Mouse (Mus musculus): ENCODE measurements around the gene Ppp1ca.

Gene Ppp1ca

GRCm38 (mm10) chr19:4154437-4155222, 37.2 kb upstream of the Ppp1ca start:
- WGBS, result 58% methylated on average over 13 of the region's 13 CpGs

DNA sequence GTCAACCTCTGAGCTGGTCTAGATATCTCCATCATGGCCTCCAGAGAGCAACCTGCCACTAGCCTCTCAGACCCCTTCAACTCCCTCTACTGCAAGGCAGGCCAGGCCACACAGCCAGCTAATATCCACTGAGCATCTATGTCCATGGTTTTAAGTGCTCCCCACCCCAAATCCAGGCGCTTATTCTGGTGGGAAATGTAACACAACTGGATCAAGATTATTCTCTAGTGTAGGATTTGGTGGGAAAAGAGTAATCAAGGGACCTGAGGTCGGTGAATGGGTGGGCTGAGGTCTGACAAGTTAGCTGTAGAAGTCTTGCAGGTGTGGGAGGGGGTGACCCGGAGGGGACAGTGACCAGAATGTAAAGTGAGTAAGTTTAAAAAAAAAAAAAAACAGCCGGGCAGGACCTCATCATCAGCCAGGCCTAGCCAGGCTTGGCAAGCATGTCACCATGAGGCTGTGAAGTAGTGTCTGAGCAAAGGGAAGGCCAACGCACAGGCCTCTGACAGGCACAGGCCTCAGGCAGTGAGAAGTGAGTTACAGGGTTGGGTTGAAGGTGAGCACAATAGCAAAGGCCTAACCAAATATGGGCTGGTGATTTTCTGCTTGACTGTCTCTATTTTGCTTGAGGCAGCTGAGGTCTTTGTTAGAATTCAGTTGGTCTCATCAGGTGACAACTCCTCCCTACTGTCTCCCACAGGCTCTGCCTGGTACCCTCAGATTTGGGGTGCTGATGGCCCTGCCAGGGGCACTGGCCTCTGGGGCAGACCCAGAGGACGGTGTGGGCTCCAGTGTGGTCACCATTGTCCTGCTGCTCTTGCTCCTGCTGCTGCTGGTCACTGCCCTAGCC, 36.4 kb upstream of the Ppp1ca start:
- WGBS, result 76% methylated on average over 6 of the region's 6 CpGs

DNA sequence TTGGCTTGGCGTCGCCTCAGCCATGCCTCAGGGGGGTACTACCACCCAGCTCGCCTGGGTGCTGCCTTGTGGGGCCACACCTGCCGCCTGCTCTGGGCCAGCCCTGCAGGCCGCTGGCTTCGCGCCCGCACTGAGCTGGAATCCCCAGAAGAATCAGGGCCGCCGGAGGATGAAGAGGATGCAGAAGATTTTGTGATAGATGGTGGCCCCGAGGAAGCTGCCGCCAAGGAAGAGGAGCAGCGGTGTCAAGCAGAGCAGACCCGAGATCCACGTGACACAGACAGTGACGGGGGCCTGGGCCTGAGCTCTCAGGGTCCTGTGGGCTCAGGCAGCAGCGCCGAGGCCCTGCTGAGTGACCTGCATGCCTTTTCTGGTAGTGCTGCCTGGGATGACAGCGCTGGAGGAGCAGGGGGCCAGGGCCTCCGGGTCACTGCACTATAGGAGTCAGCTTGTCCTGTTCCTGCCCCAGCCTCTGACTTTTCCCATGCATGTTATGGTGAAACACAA, 35.7 kb upstream of the Ppp1ca start:
- 72% methylated on average over 20 of the region's 20 CpGs for WGBS

DNA sequence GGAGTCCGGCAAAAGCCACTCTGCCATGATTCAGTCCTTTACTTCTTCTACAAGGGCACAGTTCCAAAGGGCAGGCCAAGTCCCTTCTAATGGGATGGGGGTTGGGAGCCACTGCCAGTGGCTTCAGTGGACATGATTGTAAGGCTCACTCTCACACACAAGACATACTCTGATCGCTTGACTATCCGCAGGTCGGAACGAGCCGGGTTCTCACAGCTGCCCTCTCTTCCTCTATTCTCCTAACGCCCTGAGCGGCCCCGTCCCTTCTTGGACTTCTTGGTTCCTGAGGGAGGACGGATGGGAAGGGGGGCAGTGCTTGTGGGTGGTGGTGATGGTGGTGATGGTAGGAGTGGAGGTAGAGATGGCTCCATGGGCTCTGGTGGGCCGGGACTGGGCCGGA, 35.1 kb upstream of the Ppp1ca start:
- 74% methylated on average over 12 of the region's 12 CpGs for WGBS

GRCm38 (mm10) chr19:4159049-4159448, 32.8 kb upstream of the Ppp1ca start:
- 94% methylated on average over 8 of the region's 8 CpGs for WGBS

GRCm38 (mm10) chr19:4162646-4163542, 29.0 kb upstream of the Ppp1ca start, which contains the start of gene Rps6kb2:
Gene Rps6kb2 (minus strand): TSS chr19:4163354.
- WGBS, result 7% methylated on average over 42 of the region's 42 CpGs

DNA sequence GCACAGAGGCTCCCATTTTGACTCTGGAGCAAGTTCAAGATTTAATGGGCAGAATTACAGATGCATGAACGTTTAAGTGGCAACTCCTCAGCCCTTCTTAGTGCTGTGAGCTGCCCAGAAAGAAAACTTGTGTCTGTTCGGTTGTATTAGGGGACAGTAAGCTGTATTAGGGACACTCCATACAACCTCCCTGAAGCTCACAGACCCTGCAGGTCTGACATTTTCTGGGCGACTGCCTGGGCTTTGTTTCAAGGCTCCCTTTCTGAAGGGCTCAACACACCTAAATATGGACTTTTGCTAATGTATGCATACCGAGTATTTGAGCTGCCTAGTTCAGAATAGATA, 28.4 kb upstream of the Ppp1ca start:
- 23% methylated on average over 4 of the region's 4 CpGs for WGBS

- 87% methylated on average over 3 of the region's 3 CpGs for WGBS
Measured at GRCm38 (mm10) chr19:4164100-4164499, 27.8 kb upstream of the Ppp1ca start.

DNA sequence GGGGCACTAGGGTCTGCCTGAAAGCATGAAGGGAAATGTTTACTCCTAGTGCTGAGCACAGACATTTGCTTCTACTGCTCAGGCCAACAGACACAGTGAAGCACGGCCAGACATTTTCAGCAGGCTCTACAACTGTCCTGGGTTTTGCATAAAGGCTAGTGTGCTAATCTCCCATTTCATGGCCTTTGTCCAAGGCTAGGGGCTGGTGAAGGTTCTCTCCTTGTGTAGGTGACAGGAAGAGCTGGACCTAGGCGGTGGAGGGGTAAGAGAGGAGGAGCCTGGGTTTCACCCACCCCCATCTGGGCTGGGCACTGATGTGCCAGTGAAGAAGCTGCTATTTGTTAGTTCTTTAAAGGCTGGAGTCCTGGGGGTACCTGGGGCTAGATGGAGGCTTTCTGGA, 27.1 kb upstream of the Ppp1ca start:
- WGBS, result 80% methylated on average over 2 of the region's 2 CpGs

GRCm38 (mm10) chr19:4166678-4167476, 25.0 kb upstream of the Ppp1ca start:
- 80% methylated on average over 9 of the region's 9 CpGs for WGBS

DNA sequence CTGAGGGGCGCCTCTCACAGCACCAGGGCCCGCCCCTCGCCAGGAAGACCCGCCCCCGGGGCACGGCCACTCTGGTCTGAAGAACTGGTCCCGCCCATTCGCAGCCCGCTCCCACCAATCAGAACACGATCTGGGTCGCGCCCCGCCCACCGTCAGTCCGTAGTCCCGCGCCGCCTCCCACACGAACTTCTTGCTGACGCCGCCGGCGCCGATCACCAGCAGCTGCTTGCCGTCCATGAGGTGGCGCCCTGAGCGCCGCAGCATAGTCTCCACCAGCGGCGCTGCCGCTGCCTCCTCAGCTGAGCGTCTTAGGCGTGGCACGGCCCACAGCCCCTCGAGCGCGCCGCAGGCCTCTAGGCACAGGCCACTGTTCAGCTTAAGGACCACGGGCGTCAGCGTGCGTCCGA, 22.5 kb upstream of the Ppp1ca start:
- WGBS, result under 1% methylated on average over 43 of the region's 43 CpGs

- WGBS, result 2% methylated on average over 27 of the region's 27 CpGs
Measured at GRCm38 (mm10) chr19:4169810-4170209, 22.1 kb upstream of the Ppp1ca start.

DNA sequence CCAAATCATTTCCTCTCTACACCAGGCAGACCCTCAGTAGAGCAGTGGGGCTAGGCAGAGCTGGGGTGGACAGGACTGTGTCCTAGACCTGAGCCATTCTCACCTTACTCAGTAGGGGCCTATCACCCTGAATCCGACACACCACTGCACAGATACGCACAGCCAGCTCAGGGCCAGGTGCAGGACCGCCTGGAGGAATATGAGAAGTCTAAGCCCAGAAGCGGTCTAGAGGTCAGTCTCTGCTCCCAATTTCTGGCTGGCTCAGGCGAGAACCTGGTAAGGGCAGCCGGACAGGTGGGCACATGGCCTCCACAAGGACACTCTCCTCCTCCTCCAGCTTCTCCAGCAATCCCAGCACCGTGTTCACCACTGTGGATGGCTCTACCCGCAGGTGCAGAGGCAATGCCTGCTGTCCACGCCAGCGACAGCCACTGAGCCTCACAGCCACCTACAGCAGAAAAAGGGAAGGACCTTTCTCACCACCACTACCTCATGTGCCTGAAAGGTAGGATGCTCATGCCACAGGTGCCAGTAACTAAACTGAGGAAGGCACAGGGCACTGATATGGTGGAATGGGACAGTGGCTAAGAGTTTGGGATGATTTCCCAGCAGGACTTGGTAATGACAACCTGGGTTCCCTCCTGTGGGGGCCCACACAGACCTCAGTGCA, 21.0 kb upstream of the Ppp1ca start:
- WGBS, result 94% methylated on average over 10 of the region's 10 CpGs

DNA sequence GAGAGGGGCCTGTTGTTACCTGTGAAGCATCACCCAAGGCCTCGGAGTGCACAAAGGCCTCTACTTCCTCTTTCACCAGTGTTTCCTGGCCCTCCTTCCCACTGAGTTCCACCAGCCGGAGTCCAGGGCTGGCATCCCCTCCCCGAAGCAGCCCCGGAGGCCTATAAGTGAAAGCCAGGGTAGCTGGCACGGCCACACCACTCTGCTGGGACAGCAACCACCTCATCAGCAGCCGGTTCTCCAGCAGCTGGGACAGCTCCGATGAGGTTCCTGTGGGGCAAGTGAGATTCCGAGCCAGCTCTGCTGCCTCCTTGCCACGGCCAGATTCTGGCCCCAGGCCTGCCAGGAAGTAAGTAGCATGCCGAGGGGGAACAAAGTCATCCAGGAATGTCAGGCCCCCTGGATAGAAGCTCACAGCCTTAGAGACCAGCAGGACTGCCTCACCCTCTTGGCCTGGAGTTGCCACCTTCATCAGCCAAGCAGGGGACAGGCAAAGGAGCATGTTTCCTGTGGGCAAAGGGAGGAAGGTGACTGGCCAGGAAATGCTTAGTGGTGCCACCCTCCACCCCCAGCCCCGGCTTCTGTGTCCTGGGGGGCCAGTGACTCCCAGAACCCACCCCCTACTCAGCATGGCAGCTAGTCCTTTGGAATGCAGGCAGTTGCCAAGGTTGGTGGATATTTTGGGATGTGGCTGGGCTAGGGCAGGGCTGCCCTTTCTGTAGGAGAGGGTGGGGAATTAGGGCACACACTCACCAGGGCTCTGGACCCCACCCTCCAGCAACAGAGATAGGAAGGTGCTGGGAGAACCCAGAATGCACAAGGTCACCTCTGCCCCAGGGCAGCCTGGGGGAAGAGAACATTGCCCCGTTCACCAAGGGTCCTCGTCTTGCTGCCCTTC, 20.2 kb upstream of the Ppp1ca start:
- 64% methylated on average over 13 of the region's 13 CpGs for WGBS

DNA sequence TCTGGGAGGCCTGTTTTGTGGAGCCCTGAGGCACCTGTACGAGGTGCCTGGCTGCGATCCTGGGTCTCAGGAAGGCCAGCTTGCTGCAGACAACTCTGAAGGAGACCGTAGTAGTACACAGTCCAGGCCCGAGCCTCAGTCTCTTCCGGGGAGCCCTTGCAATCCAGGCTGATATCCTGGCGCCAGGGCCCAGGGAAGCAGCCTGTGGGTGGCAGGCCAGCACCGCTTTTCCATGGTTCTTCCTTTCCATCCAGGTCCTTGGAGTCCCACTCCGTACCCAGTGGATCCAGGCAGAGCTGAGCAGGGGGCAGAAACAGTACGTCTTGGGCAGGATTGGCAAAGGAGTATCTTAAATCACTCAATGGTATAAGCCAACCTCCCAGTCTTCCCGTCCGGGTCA, 18.9 kb upstream of the Ppp1ca start:
- WGBS, result 74% methylated on average over 11 of the region's 11 CpGs

- WGBS, result 18% methylated on average over 11 of the region's 11 CpGs
Measured at GRCm38 (mm10) chr19:4175368-4175947, 16.4 kb upstream of the Ppp1ca start, which contains the start of gene Carns1. Gene Carns1 (minus strand): TSS chr19:4175479.

- WGBS, result 92% methylated on average over 7 of the region's 7 CpGs
Measured at GRCm38 (mm10) chr19:4180411-4180810, 11.5 kb upstream of the Ppp1ca start.

DNA sequence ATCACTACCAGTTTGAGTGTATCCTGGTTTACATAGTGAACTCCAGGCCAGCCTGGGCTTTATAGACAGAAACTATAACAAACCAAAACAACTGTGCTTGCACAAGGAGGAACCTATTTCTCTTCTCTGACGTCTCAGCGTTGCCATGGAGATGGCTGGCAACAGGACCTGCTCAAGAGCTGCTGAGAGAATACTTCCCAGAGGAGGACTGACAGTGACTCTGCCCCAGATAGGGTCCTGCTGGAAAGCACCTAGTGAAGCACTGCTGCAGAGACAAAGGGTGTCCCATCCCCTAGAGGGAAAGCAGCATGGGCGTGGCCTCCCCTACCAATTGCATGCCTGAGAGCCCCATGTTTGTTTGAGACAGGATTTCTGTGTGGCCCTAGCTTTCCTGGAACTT, 10.0 kb upstream of the Ppp1ca start:
- WGBS, result 40% methylated on average over 3 of the region's 3 CpGs

DNA sequence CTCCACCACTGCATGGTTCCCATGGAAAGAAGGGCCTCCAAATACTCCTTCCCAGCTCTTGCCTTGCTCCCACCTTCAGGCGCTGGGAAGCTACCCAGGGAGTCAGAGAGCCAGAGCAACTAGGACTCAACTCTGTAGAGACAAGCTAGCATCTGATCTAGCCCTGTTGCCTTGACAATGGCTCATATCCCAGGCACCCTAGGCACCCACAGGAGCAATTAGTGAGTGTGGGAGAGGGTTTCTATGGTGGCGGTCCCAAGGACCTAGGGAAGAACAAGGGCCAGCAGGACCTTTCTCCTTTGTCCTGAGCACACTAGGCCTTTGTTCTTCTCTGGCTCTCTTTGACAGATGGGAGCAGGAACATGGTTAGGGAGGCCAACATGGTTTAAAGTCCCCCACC, 8.2 kb upstream of the Ppp1ca start:
- 63% methylated on average over 2 of the region's 2 CpGs for WGBS

All from cerebral cortex, adult 2 months (tissue).